Mouse (Mus musculus) small intestine, adult 2 months (tissue): Measurements from ENCODE around the gene R3hdm4.

Source experiments
- CTCF ChIP-seq: fragments of 200-500 bp; IDR thresholded peaks from 2 replicates; pipeline ENCODE4 v1.5.1; 2012; ENCODE audit warnings: low read depth, mild to moderate bottlenecking, control low read depth, inconsistent platforms, low read length, moderate library complexity, mixed read lengths; ENCODE audit not compliant: insufficient replicate concordance, insufficient read length; ENCODE audit errors: extremely low read depth
- POLR2A ChIP-seq: fragments of 200-500 bp; IDR thresholded peaks from 2 replicates; pipeline ENCODE4 v1.6.1; 2012; ENCODE audit warnings: low read depth, mild to moderate bottlenecking, control low read depth, inconsistent platforms, low read length, moderate library complexity

- TF ChIP-seq CTCF (no peak), POLR2A (no peak)
Observed at GRCm38 (mm10) chr10:79900951-79901410, 20.0 kb downstream of the R3hdm4 start.
